Mouse (Mus musculus) heart, adult 9 months (tissue): ENCODE data around the gene Zfp518a.
A peak's percentile ranks its signal among the peaks of the same experiment; 100 is the strongest.

Source experiments
- DNase-seq, 2 experiments: peaks; one replicate each; pipeline ENCODE4 v3.0.0; 2022; ENCODE audit warnings: low spot score in 2 of 2

Gene Zfp518a

DNA sequence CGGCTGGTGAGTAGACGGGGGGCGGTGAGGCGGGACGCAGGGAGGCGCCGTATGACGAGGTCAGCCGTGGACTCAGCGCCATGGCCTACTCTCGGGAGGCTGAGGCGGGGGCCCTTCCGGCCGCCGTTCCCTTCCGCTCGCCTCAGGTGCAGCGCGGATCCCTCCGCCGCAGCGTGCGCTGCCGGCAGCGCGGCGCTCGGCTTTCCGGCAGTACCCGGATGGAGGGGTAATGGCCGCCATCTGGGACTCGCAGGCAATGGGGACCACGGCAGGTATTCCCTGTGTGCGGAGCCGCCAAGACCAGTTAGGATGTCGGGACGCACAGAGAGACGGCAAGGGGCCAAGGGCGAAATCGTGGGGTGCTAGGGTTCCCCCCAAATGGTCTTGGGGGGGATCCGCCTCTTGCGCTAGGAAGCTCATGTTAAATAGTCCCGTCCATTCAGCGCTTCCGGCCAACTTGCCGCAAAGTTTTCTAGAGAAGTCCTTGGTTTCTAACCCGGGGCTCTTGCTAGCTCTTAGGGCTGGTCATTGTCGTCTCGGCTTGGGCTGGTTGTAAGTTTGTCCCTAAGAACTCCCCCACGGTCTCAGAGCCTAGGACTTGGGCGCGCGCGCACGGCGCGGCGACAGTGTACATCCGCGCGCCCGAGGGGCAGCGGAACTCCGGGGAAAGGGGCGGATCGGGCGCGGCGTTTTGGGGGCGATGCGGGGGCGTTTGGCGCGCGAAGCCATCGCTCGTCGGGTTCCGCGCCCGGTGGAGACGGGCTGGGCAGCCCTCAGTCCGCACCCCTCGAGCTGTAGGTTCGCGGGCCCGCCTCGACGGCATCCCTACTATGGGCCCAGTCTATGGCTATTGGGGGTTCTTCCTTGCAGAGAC, at the start of gene Zfp518a:
Zfp518a (plus strand) TSS at position 187 of the 874 bp plus-strand sequence.
- peak; percentile 79 to 87 for DNase-seq

GRCm38 (mm10) chr19:40844731-40845130, 49.8 kb upstream of the Zfp518a start:
- DNase-seq: no peak

GRCm38 (mm10) chr19:40849391-40849790, 45.1 kb upstream of the Zfp518a start:
- no peak for DNase-seq

DNA sequence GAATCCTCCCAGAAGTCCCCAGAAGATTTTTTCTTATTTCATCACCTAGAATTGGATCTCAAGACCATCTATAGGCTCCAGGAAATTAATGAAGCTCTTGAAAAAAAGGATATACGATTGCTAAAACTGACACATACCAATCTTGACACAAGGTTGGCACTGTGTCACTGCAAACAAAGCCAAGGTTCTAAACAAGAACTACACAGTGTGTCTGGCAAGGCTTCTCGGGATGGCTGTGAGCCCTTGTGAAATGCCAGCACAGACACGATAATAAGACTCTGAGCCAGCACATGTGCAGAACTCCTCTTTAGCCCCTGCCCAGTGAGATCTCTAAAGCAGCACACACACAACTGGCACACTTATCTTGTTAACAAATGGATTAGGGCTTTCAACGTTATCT, 35.0 kb upstream of the Zfp518a start:
- peak; percentile 28 to 56 for DNase-seq

- DNase-seq: no peak
Measured at GRCm38 (mm10) chr19:40868284-40868683, 26.2 kb upstream of the Zfp518a start.

DNA sequence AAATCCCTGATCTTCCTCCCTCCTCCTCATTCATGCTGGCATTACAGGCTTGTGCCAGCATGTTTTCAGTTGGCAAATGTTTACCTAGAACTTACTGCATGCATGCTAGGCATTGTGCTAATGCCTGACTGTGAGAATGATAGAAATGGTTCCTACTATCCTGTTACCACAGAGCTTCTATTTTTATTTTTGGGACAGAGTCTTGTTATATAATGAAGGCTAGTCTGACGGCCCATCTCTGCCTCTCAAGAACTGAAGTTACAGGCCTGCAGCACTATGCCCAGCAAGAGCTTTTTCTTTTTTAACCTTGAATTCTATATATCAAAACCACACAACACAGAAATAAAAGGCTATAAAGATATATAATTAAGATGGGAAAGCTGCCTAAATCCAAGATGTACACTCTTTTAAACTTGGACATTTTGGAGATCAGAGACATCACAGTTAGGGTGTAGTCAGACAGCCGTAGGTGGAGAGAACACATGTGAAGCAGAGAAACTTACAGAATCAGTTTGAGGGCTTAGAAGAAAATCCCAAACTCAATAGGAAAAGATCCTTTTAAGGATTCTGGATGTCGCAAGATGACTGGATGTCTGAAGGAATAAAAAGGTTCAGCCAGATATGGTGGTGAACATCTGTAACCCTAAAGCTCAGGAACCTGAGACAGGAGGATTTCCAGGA, 24.9 kb upstream of the Zfp518a start:
- DNase-seq: no peak

DNA sequence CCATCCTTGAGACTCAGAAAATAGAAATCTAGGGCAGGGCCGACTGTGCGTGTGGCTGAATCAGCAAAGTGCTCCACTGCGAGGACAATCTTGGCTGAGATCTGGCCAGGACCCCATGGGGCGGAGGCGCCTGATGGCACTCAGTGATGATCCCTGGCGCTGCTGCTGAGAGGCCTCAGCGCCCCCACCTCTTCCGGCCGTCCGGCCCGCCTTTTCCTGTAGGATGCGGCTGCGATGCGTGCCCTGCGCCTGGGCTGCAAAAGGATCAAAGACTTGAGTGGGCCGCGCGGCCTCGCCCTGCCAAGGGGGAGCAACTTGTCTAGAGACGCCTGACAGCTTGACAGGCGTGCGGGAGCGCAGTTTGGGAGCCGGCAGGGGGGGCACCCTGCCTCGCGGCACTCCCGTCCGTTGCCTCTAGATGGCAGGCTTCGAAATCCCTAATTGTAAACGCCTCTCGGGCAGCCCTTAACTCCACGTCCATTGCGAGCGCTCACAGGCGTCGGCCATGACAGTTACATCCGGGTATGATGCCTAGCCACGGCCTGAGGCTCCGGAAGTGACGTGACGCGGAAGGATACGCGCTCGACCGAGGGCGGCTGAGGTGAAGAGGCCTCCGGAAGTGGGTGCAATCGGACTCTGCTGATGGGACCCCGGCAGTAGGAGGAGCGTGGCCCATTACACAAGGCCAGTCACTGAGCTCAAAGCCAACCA, 21.4 kb upstream of the Zfp518a start:
- DNase-seq: peak; percentile 83 to 84

GRCm38 (mm10) chr19:40881700-40882099, 12.8 kb upstream of the Zfp518a start:
- DNase-seq: no peak

DNA sequence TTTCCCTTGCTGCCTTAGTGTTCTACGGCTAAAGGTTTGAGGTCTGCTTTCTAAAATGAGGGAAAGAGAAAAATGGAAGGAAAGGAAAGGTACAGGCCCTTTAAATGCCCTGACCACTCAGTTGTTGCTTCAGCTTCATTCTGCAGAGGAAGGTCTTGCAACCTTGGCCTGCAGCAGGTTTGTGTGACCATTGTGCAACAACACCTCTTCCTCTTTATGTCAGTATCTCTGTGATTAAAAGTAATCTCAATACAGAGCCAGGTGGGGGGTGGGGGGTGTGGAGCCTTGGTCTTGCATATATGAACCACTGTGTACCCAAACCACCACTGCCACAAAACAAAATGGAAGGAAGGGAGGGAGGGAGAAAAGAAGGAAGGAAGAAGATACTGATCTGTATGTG, 5.6 kb upstream of the Zfp518a start:
- DNase-seq: no peak

GRCm38 (mm10) chr19:40894071-40894506, 416 bp upstream of the Zfp518a start:
- DNase-seq: no peak

- no peak for DNase-seq
Measured at GRCm38 (mm10) chr19:40895393-40895703, 843 bp downstream of the Zfp518a start.

GRCm38 (mm10) chr19:40931581-40932369, 37.3 kb downstream of the Zfp518a start:
- no peak for DNase-seq

GRCm38 (mm10) chr19:40935376-40935775, 40.9 kb downstream of the Zfp518a start:
- DNase-seq: no peak

- DNase-seq: no peak
Measured at GRCm38 (mm10) chr19:40936038-40936437, 41.5 kb downstream of the Zfp518a start.

DNA sequence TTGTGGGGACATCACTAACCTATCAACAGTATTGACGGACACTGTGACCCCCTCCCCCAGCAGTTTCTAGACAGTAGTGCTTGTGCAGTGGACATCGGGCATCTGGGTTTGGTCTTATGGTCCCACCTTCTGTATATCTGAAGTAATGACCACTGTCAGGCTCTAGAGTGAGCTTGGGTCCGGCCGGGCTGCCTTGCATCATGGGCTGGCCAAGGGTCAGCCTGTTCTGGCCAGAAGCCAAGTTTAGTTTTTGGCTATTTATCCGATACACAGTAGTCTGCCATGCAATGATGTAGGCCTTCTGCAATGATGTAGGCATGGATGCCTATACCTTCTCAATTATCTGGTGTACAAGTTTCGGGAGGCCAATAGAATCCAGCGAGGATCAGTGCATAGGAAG, 49.0 kb downstream of the Zfp518a start:
- no peak for DNase-seq

DNA sequence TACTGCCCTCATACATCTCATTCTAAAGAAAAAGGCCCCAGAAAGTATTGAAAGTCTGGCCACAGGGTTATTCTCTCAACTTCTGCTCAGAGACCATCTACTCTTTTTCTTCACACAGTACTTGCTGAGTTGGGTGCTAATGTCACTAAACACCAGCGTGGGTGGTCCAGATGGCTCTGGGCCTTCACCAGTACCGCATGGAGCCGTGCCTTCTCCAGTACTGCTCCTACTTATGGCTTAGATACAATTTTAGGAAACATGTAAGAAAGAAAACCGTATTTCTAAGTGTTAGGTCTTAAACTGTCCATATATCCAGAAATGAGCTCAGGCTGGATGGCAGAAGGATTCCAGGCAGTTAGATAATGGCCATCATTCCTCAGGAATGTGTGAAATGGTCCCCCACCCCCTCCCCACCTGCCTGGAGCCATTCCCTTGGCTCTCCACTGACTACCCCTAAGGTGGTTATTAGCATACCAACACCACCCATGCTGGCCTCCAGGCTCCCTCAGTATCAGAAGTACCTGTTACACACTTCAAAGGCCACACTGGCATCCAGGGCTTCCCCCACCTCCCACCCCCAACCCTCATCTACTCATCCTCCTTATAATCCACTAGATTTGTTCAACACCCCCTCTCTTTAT, 52.6 kb downstream of the Zfp518a start:
- no peak for DNase-seq

DNA sequence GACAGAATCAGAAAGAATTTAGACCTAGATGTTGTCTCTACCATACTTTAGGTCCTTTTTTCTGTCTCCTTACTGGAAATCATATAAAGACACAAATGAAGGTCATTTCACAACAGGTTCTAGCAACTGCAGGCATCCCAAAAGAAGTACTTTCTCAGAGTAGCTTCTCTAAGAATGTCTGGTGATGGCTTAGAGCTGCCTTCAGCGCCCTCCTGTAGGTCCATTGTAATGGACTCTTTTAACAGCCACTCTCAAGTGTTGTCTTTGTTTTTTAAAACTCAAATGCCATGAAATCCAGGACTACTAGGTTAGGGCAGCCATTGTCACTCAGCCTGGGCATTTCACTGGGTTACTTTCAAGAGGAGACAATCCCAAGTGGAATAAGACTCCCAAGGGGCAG, 64.5 kb downstream of the Zfp518a start:
- DNase-seq: no peak

GRCm38 (mm10) chr19:40962988-40963387, 68.5 kb downstream of the Zfp518a start:
- peak; percentile 29 for DNase-seq

- no peak for DNase-seq
Measured at GRCm38 (mm10) chr19:40964367-40964891, 69.9 kb downstream of the Zfp518a start.

- no peak for DNase-seq
Measured at GRCm38 (mm10) chr19:40964936-40965850, 70.7 kb downstream of the Zfp518a start.
